Mouse (Mus musculus): ENCODE data around the gene Ppp2r5e. TPM values are rescaled to one million over a fixed set of nuclear protein-coding genes. Genes with fewer than 3 reads are reported as not detected.
A peak's percentile ranks its signal among the peaks of the same experiment; 100 is the strongest.
"Not testable (repeated sequence)": the region's sequence is repeated elsewhere in the genome, so short reads cannot be mapped to it uniquely, and the experiment has no call there.

Gene Ppp2r5e
- polyA plus RNA-seq, 1 experiment from 2014 or later, result 6.3 TPM

DNA sequence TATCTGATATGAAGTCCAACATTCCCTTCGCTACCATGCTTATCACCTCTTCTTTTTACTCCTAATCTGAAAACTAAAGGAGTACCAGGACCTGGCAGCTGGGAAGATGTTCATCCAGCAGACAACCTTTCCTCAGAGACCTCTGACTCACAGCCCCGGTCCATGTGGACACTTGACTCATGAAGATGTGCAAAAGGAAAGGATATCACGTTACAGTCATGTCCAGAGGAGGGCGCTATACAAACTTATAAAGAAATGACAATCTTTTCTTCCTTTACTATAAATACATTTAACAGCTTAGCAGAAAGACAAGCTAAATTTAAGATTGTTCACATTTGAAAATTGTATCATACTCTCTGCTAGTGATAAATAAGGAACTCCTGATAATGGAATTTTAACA lies 143.0 kb downstream of the Ppp2r5e start:
- H3K4me2 ChIP-seq (ENCODE audit: low read depth, low read length), result no peak overlapping the region
- no peak overlapping the region for H3K9ac ChIP-seq (ENCODE audit: low read depth, low read length)
- H3K4me3 ChIP-seq (ENCODE audit: low read length), result no peak overlapping the region
- no peaks in the 10 kb centered on the region for H3K9me3 ChIP-seq (ENCODE audit: control insufficient read depth, low read length)
- H3K27ac ChIP-seq (ENCODE audit: low read length), result no peak overlapping the region
- no peaks in the 10 kb centered on the region for H3K27me3 ChIP-seq (replicated peaks; ENCODE audit: control insufficient read depth, insufficient read depth, low read length)
- peaks cover 2% of the 10 kb centered on the region; the same call in 1 of the 2 replicates for H3K36me3 ChIP-seq (ENCODE audit: control insufficient read depth, insufficient read depth, low read length)
- no peak for ATAC-seq
- H3K4me1 ChIP-seq (ENCODE audit: control insufficient read depth, insufficient read depth, low read length), result no peaks in the 10 kb centered on the region
- 85% methylated on average over 4 of the region's 4 CpGs for whole genome bisulfite sequencing

GRCm38 (mm10) chr12:75450592-75450991 lies 145.5 kb downstream of the Ppp2r5e start:
- ATAC-seq, result 0 out of 2 replicates have a peak, but pooled peaks have one; percentile 28
- Histone ChIP-seq H3K9ac (ENCODE audit: low read depth, low read length) (no peak overlapping the region), H3K27me3 (replicated peaks; ENCODE audit: control insufficient read depth, insufficient read depth, low read length) (no peaks in the 10 kb centered on the region), H3K27ac (ENCODE audit: low read length) (no peak overlapping the region), H3K4me3 (ENCODE audit: low read length) (no peak overlapping the region), H3K9me3 (ENCODE audit: control insufficient read depth, low read length) (no peaks in the 10 kb centered on the region), H3K4me2 (ENCODE audit: low read depth, low read length) (no peak overlapping the region), H3K36me3 (ENCODE audit: control insufficient read depth, insufficient read depth, low read length) (no peaks in the 10 kb centered on the region; the same call in 1 of the 2 replicates), H3K4me1 (ENCODE audit: control insufficient read depth, insufficient read depth, low read length) (no peaks in the 10 kb centered on the region)
- WGBS, result 91% methylated on average over 8 of the region's 8 CpGs

- no peak overlapping the region for H3K9ac ChIP-seq (ENCODE audit: low read depth, low read length)
- no peak overlapping the region for H3K27ac ChIP-seq (ENCODE audit: low read length)
- WGBS, result 47% methylated on average over 14 of the region's 14 CpGs
- H3K36me3 ChIP-seq (ENCODE audit: control insufficient read depth, insufficient read depth, low read length), result no peaks in the 10 kb centered on the region; the same call in 1 of the 2 replicates
- no peak overlapping the region for H3K4me3 ChIP-seq (ENCODE audit: low read length)
- H3K9me3 ChIP-seq (ENCODE audit: control insufficient read depth, low read length), result no peaks in the 10 kb centered on the region
- no peaks in the 10 kb centered on the region for H3K27me3 ChIP-seq (replicated peaks; ENCODE audit: control insufficient read depth, insufficient read depth, low read length)
- H3K4me1 ChIP-seq (ENCODE audit: control insufficient read depth, insufficient read depth, low read length), result no peaks in the 10 kb centered on the region
- ATAC-seq, result peak; percentile 50; the same call in 1 of the 2 replicates
- H3K4me2 ChIP-seq (ENCODE audit: low read depth, low read length), result no peak overlapping the region
These were observed 146.0 kb downstream of the Ppp2r5e start for GRCm38 (mm10) chr12:75450011-75450410.

- Histone ChIP-seq H3K4me2 (ENCODE audit: low read depth, low read length) (no peak overlapping the region), H3K4me3 (ENCODE audit: low read length) (no peak overlapping the region), H3K9me3 (ENCODE audit: control insufficient read depth, low read length) (no peaks in the 10 kb centered on the region), H3K27me3 (replicated peaks; ENCODE audit: control insufficient read depth, insufficient read depth, low read length) (no peaks in the 10 kb centered on the region), H3K4me1 (ENCODE audit: control insufficient read depth, insufficient read depth, low read length) (no peaks in the 10 kb centered on the region), H3K9ac (ENCODE audit: low read depth, low read length) (no peak overlapping the region), H3K27ac (ENCODE audit: low read length) (no peak overlapping the region), H3K36me3 (ENCODE audit: control insufficient read depth, insufficient read depth, low read length) (no peaks in the 10 kb centered on the region; the same call in 1 of the 2 replicates)
- ATAC-seq, result no peak
- WGBS, result 57% methylated on average over 6 of the region's 6 CpGs
These were observed 146.5 kb downstream of the Ppp2r5e start for GRCm38 (mm10) chr12:75449475-75449966.

GRCm38 (mm10) chr12:75448921-75449320 lies 147.1 kb downstream of the Ppp2r5e start:
- no peaks in the 10 kb centered on the region for H3K4me1 ChIP-seq (ENCODE audit: control insufficient read depth, insufficient read depth, low read length)
- 61% methylated on average over 5 of the region's 5 CpGs for WGBS
- no peak overlapping the region for H3K9ac ChIP-seq (ENCODE audit: low read depth, low read length)
- H3K27me3 ChIP-seq (replicated peaks; ENCODE audit: control insufficient read depth, insufficient read depth, low read length), result no peaks in the 10 kb centered on the region
- H3K9me3 ChIP-seq (ENCODE audit: control insufficient read depth, low read length), result no peaks in the 10 kb centered on the region
- no peak overlapping the region for H3K4me2 ChIP-seq (ENCODE audit: low read depth, low read length)
- H3K4me3 ChIP-seq (ENCODE audit: low read length), result no peak overlapping the region
- no peak for ATAC-seq
- H3K27ac ChIP-seq (ENCODE audit: low read length), result no peak overlapping the region
- H3K36me3 ChIP-seq (ENCODE audit: control insufficient read depth, insufficient read depth, low read length), result no peaks in the 10 kb centered on the region; the same call in 1 of the 2 replicates

DNA sequence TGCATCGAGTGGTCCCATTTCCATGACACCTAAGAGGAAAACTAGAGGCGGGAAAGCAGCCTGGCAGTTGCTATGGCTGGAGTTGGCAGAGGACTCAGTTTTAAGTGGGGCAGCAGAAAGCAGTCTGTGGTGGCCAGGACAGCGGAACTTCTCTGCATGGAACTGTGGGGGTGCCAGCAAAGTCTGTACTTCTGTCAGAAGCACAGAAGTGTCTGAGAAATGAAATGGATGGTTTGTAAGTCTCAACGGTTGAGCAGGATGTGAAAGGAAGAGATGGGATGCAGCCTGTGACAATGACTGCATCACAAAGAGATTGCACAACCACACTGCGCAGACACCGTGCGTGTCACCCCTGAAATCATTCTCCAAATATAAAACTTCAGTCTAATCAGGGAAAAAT lies 149.8 kb downstream of the Ppp2r5e start:
- Histone ChIP-seq H3K9me3 (ENCODE audit: control insufficient read depth, low read length) (no peaks in the 10 kb centered on the region), H3K27ac (ENCODE audit: low read length) (no peak overlapping the region), H3K27me3 (replicated peaks; ENCODE audit: control insufficient read depth, insufficient read depth, low read length) (no peaks in the 10 kb centered on the region), H3K4me3 (ENCODE audit: low read length) (no peak overlapping the region), H3K9ac (ENCODE audit: low read depth, low read length) (no peak overlapping the region), H3K36me3 (ENCODE audit: control insufficient read depth, insufficient read depth, low read length) (no peaks in the 10 kb centered on the region), H3K4me1 (ENCODE audit: control insufficient read depth, insufficient read depth, low read length) (no peaks in the 10 kb centered on the region), H3K4me2 (ENCODE audit: low read depth, low read length) (no peak overlapping the region)
- 85% methylated on average over 7 of the region's 7 CpGs for WGBS
- ATAC-seq, result no peak

DNA sequence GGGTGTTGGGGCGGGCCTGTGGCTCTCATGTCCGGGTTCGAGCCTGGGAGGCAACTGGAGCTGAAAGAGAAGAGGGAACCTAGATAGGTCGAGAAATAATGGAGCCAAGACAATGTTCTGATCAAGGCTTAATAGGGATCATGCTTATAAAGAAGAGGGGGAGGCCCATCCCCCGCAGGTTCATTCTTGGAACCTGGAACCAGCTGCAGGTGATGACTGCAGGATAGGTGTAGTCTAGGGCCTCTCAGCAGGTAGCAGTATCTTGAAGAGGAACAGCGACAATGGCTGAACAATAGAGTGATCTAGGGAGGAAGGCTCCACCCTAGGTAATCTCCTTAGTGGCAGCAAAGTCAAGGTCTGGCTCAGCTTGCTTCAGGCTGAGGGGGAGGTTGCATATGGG lies 163.6 kb downstream of the Ppp2r5e start:
- H3K27ac ChIP-seq (ENCODE audit: low read length); H3K36me3 ChIP-seq (ENCODE audit: control insufficient read depth, insufficient read depth, low read length); H3K27me3 ChIP-seq (replicated peaks; ENCODE audit: control insufficient read depth, insufficient read depth, low read length); H3K4me1 ChIP-seq (ENCODE audit: control insufficient read depth, insufficient read depth, low read length); H3K4me3 ChIP-seq (ENCODE audit: low read length); H3K9me3 ChIP-seq (ENCODE audit: control insufficient read depth, low read length); H3K4me2 ChIP-seq (ENCODE audit: low read depth, low read length); ATAC-seq; H3K9ac ChIP-seq (ENCODE audit: low read depth, low read length): not testable (repeated sequence)
- WGBS, result 84% methylated on average over 6 of the region's 6 CpGs

- Histone ChIP-seq H3K27ac (ENCODE audit: low read length) (no peak overlapping the region), H3K36me3 (ENCODE audit: control insufficient read depth, insufficient read depth, low read length) (no peaks in the 10 kb centered on the region), H3K4me1 (ENCODE audit: control insufficient read depth, insufficient read depth, low read length) (no peaks in the 10 kb centered on the region), H3K27me3 (replicated peaks; ENCODE audit: control insufficient read depth, insufficient read depth, low read length) (no peaks in the 10 kb centered on the region), H3K9ac (ENCODE audit: low read depth, low read length) (no peak overlapping the region), H3K4me3 (ENCODE audit: low read length) (no peak overlapping the region), H3K9me3 (ENCODE audit: control insufficient read depth, low read length) (no peaks in the 10 kb centered on the region), H3K4me2 (ENCODE audit: low read depth, low read length) (no peak overlapping the region)
- no peak for ATAC-seq
- WGBS, result 79% methylated on average over 1 of the region's 1 CpGs
These were observed 166.2 kb downstream of the Ppp2r5e start for GRCm38 (mm10) chr12:75429685-75430396.

GRCm38 (mm10) chr12:75428719-75429118 lies 167.3 kb downstream of the Ppp2r5e start:
- 83% methylated on average over 6 of the region's 6 CpGs for WGBS
- no peak overlapping the region for H3K4me3 ChIP-seq (ENCODE audit: low read length)
- H3K4me1 ChIP-seq (ENCODE audit: control insufficient read depth, insufficient read depth, low read length), result no peaks in the 10 kb centered on the region
- no peaks in the 10 kb centered on the region for H3K27me3 ChIP-seq (replicated peaks; ENCODE audit: control insufficient read depth, insufficient read depth, low read length)
- H3K9ac ChIP-seq (ENCODE audit: low read depth, low read length), result no peak overlapping the region
- no peaks in the 10 kb centered on the region for H3K9me3 ChIP-seq (ENCODE audit: control insufficient read depth, low read length)
- no peak for ATAC-seq
- no peak overlapping the region for H3K27ac ChIP-seq (ENCODE audit: low read length)
- H3K36me3 ChIP-seq (ENCODE audit: control insufficient read depth, insufficient read depth, low read length), result no peaks in the 10 kb centered on the region
- H3K4me2 ChIP-seq (ENCODE audit: low read depth, low read length), result no peak overlapping the region

Data from intestine, embryonic 16.5 days (tissue).